Mouse (Mus musculus) liver, embryonic 14.5 days (tissue): ENCODE results near the gene 6430550D23Rik. TPM values are rescaled to one million over a fixed set of nuclear protein-coding genes. Genes with fewer than 3 reads are reported as not detected.
A peak's percentile ranks its signal among the peaks of the same experiment; 100 is the strongest.

Source experiments
- ATAC-seq: fragments of 200-750 bp; cut with Nextera tagmentation; 2 replicates; pipeline ENCODE4 v1.8.0; 2017; ENCODE audit warnings: moderate number of reproducible peaks, mild to moderate bottlenecking, moderate library complexity; ENCODE audit not compliant: insufficient read depth
- DNase-seq, 3 experiments: peaks; one replicate each; pipeline ENCODE4 v3.0.0-alpha.2; 2012 to 2013; ENCODE audit warnings: low read depth in 3 of 3, low spot score in 3 of 3
- H3K27ac ChIP-seq: fragments of 300-500 bp; sonication (generic); 2 replicates; pipeline ENCODE4 v1.5.1; 2014; ENCODE audit warnings: moderate library complexity, mild to moderate bottlenecking, control low read depth, inconsistent platforms
- H3K27me3 ChIP-seq: fragments of 300-500 bp; sonication (generic); 2 replicates; pipeline ENCODE4 v1.6.1; 2014; ENCODE audit warnings: mild to moderate bottlenecking, low read length, moderate library complexity; ENCODE audit not compliant: control insufficient read depth, insufficient read depth
- H3K36me3 ChIP-seq: fragments of 300-500 bp; sonication (generic); replicated peaks from 2 replicates; pipeline ENCODE4 v1.6.1; 2014; ENCODE audit warnings: low read depth; ENCODE audit not compliant: control insufficient read depth, insufficient read depth
- H3K4me1 ChIP-seq, 2 experiments: fragments of 200-500 bp in 1 of 2; fragments of 300-500 bp in 1 of 2; sonication (generic) in 1 of 2; replicated peaks; 2 replicates each; pipeline ENCODE4 v1.6.1; 2012 to 2014; ENCODE audit warnings: antibody characterized with exemption in 1 of 2, inconsistent platforms in 1 of 2, low read length in 1 of 2; ENCODE audit not compliant: control insufficient read depth in 2 of 2, insufficient read depth in 2 of 2
- H3K4me2 ChIP-seq: fragments of 300-500 bp; sonication (generic); 2 replicates; pipeline ENCODE4 v1.6.1; 2014; ENCODE audit warnings: low read depth, mild to moderate bottlenecking, control low read depth, moderate library complexity
- H3K4me3 ChIP-seq, 2 experiments: fragments of 200-500 bp in 1 of 2; fragments of 300-500 bp in 1 of 2; sonication (generic) in 1 of 2; 2 replicates each; pipeline ENCODE4 v1.5.1; 2012 to 2014; ENCODE audit warnings: low read depth in 2 of 2, low read length in 2 of 2, mild to moderate bottlenecking in 2 of 2, control low read depth in 1 of 2, inconsistent platforms in 1 of 2, moderate library complexity in 1 of 2; ENCODE audit not compliant: insufficient read depth in 1 of 2
- H3K9ac ChIP-seq: fragments of 300-500 bp; sonication (generic); replicated peaks from 2 replicates; pipeline ENCODE4 v1.6.1; 2014; ENCODE audit warnings: mild to moderate bottlenecking, control low read depth, moderate library complexity
- H3K9me3 ChIP-seq: fragments of 300-500 bp; sonication (generic); 2 replicates; pipeline ENCODE4 v1.6.1; 2016; ENCODE audit warnings: low read length, mixed read lengths; ENCODE audit not compliant: control insufficient read depth
- CTCF ChIP-seq: IDR thresholded peaks from 2 replicates; pipeline ENCODE4 v1.5.1; 2016; ENCODE audit warnings: antibody characterized with exemption, low read depth, control low read depth
- EP300 ChIP-seq: IDR thresholded peaks from 2 replicates; pipeline ENCODE4 v1.6.1; 2016; ENCODE audit warnings: antibody characterized with exemption, low read depth
- WGBS: fragments of 180-500 bp; shearing (Covaris S2); extraction: QIAGEN DNeasy Blood & Tissue Kit; methylation state at CpG from one replicate; pipeline ENCODE4 v1.1.7; 2014; ENCODE audit not compliant: insufficient replicate concordance; 5-methylcytosine and 5-hydroxymethylcytosine counted together
- polyA plus RNA-seq, 2 experiments: library from polyadenylated mRNA; depleted of rRNA in 1 of 2; stranded (reverse) in 1 of 2; unstranded in 1 of 2; fragments of >200 nt; fragmentation: Nextera tagmentation in 1 of 2; extraction: Ambion mirVana in 1 of 2; gene quantifications; 2 replicates each; pipeline versions ENCODE4 v1.2.1 to v1.2.3; 2012 to 2014

The 6430550D23Rik gene
- polyA plus RNA-seq, 2 experiments: 0.41 to 2.1 TPM

DNA sequence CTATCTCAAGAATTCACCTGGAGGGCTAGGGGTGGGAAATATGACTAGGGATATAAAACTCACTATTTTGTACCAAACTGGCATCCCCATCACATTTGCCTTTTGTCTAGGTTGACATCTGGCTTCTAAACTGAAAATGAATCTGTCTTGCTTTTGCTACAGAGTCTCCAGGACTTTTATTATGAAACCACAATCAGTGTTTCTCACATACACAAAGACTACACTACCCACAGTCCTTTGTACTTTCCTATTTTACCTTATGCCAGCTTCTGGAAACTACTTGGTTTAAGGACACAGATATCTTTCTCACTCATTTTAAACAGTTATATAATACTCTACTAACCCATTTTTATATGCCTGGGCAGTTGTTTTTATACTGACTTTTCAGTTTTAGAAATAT, 17.7 kb upstream of the 6430550D23Rik start:
- H3K9ac ChIP-seq: no peak overlapping the region
- no peak overlapping the region for H3K4me2 ChIP-seq
- no peaks in the 10 kb centered on the region for H3K36me3 ChIP-seq
- no peak overlapping the region for H3K27ac ChIP-seq
- no peak for TF ChIP-seq EP300
- TF ChIP-seq CTCF: no peak
- no peaks in the 10 kb centered on the region for H3K9me3 ChIP-seq
- DNase-seq: no peak
- no peak for ATAC-seq
- H3K4me3 ChIP-seq: no peak overlapping the region
- H3K27me3 ChIP-seq: no peaks in the 10 kb centered on the region
- peaks cover 21 to 30% of the 10 kb centered on the region in 2 experiments for H3K4me1 ChIP-seq

DNA sequence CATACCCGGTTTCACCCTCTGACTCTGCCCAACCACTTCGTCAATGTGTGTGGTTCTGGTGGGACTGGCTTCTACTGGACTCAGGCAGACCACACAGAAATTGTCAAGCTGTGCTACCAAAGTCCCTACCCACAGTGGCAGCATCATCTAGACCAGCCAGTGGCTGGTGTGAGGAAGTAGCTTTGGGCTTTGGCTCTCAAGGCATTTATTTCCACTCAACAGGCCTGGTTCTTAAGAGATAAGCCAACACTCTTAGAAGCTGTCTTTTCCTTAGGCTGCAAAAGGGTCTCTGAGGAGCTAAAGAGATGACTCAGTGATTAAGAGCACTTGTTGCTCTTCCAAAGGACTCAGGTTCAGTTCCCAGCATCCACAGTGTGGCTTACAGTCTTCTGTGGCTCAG, 14.0 kb upstream of the 6430550D23Rik start:
- H3K4me2 ChIP-seq: no peak overlapping the region
- H3K4me3 ChIP-seq: no peak overlapping the region
- ATAC-seq: peak; percentile 65
- no peak overlapping the region for H3K9ac ChIP-seq
- no peaks in the 10 kb centered on the region for H3K9me3 ChIP-seq
- H3K4me1 ChIP-seq: peaks cover 23 to 33% of the 10 kb centered on the region in 2 experiments
- TF ChIP-seq EP300: no peak
- no peaks in the 10 kb centered on the region for H3K27me3 ChIP-seq
- H3K27ac ChIP-seq: peak overlapping the region; percentile 19
- peak in 1 of 3 experiments; percentile 35 for DNase-seq
- peaks cover 2% of the 10 kb centered on the region; the same call in 1 of the 2 replicates for H3K36me3 ChIP-seq
- WGBS: 61% methylated on average over 2 of the region's 2 CpGs

DNA sequence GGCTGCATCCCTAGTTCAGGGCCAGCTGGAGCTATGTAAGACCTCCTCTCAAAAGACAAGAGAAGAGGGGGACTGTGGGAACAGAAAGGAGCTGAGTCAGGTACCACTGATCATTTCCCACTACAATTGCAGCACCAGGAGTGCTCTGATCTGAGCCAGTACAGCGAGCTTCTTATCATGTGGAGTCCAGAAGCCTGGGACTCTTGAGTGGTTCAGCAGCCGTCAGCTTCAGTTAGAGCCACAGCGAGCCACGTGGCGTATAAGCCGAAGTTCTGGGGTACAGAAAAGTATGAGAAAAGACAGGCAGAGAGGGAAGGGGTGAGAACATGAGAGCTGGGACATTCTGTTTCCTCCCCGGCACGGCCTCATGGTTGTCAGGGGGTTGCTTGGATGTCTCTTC, 13.4 kb upstream of the 6430550D23Rik start:
- H3K4me2 ChIP-seq: no peak overlapping the region; the same call in 1 of the 2 replicates
- WGBS: 31% methylated on average over 8 of the region's 8 CpGs
- H3K9ac ChIP-seq: no peak overlapping the region
- H3K36me3 ChIP-seq: peaks cover 6% of the 10 kb centered on the region
- peaks cover 23 to 33% of the 10 kb centered on the region in 2 experiments for H3K4me1 ChIP-seq
- peak; percentile 56; the same call in 1 of the 2 replicates for TF ChIP-seq EP300
- TF ChIP-seq CTCF: no peak
- peak; percentile 83 for ATAC-seq
- H3K27me3 ChIP-seq: no peaks in the 10 kb centered on the region
- peak overlapping the region; percentile 19 for H3K27ac ChIP-seq
- H3K9me3 ChIP-seq: no peaks in the 10 kb centered on the region
- DNase-seq: peak; percentile 52 to 53 (median 52)
- H3K4me3 ChIP-seq: no peak overlapping the region

DNA sequence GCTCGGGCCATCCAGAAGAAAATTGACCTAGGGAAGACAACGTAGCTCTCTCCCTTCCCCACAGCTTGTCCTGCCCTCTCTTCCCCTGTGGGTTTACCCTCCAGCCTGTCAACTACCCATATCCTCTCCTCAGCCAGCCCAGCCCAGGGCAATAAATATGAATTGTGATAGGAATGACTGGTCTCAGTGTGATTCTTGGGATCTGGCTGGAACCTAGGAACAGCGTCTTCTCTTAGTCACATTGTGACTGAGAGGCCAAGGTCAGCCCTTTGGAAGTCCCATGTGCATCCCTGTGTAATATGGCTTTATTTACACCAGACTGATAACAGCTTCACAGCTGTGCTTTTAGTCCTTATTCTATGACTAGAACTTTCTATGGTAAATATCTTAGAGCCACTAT, 10.3 kb upstream of the 6430550D23Rik start:
- H3K9ac ChIP-seq: no peak overlapping the region
- no peak for DNase-seq
- H3K4me3 ChIP-seq: no peak overlapping the region
- TF ChIP-seq CTCF: no peak
- TF ChIP-seq EP300: no peak
- 87% methylated on average over 3 of the region's 3 CpGs for WGBS
- no peak overlapping the region for H3K4me2 ChIP-seq
- no peak for ATAC-seq
- H3K4me1 ChIP-seq: peaks cover 23 to 28% of the 10 kb centered on the region in 2 experiments
- H3K27ac ChIP-seq: no peak overlapping the region
- H3K9me3 ChIP-seq: no peaks in the 10 kb centered on the region
- no peaks in the 10 kb centered on the region for H3K27me3 ChIP-seq
- peaks cover 14% of the 10 kb centered on the region for H3K36me3 ChIP-seq

DNA sequence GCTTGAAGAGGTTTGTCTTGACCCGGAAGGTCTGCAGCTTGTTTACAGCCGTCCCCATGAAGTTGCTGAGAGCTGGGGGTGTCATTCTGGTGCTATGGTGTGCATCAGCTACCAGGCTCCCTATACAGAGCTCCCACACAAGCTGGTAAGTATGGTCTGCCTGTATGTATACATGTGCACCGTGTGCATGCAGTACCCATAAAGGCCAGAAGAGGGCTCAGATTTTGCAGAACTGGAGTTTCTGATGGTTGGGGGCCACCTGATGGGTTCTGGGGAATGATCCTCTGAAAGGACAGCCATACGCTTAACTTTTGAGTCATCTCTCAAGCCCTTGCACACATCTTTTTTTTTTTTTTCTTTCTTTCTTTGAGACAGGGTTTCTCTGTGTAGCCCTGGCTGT, 2.4 kb downstream of the 6430550D23Rik start:
- ATAC-seq: no peak
- WGBS: 78% methylated on average over 4 of the region's 4 CpGs
- no peak overlapping the region for H3K4me2 ChIP-seq
- no peak for TF ChIP-seq EP300
- peak; percentile 69 for TF ChIP-seq CTCF
- H3K27ac ChIP-seq: no peak overlapping the region
- no peaks in the 10 kb centered on the region for H3K27me3 ChIP-seq
- H3K4me1 ChIP-seq: peaks cover 3 to 5% of the 10 kb centered on the region in 2 experiments; a peak in 2 of 4 replicates
- H3K9ac ChIP-seq: no peak overlapping the region
- no peak overlapping the region for H3K4me3 ChIP-seq
- no peak for DNase-seq
- peaks cover 2% of the 10 kb centered on the region; the same call in 1 of the 2 replicates for H3K9me3 ChIP-seq
- peaks cover 4% of the 10 kb centered on the region for H3K36me3 ChIP-seq
